Mouse (Mus musculus): Measurements from ENCODE around the gene Pus10.

- TF ChIP-seq CTCF (conservative IDR thresholded peaks at IDR 0.05; ENCODE audit: low read length) (no peak), POU5F1 (IDR thresholded peaks at IDR 0.05; ENCODE audit: borderline replicate concordance, low read length) (no peak)
These were observed 34.1 kb downstream of the Pus10 start for GRCm38 (mm10) chr11:23699414-23700095.
